Mouse (Mus musculus) 3T3-L1 (cell line): Measurements from ENCODE around the gene Rft1.

Experiments used
- DNase-seq: peaks from one replicate; pipeline ENCODE4 v3.0.0-alpha.2; 2015; ENCODE audit warnings: low read depth, low spot score

The Rft1 gene

GRCm38 (mm10) chr14:30721850-30722249, 67.7 kb downstream of the Rft1 start:
- DNase-seq, result no peak

GRCm38 (mm10) chr14:30722406-30722805, 68.2 kb downstream of the Rft1 start:
- DNase-seq, result no peak

GRCm38 (mm10) chr14:30731896-30732295, 77.7 kb downstream of the Rft1 start:
- no peak for DNase-seq

GRCm38 (mm10) chr14:30734665-30735064, 80.5 kb downstream of the Rft1 start:
- no peak for DNase-seq

GRCm38 (mm10) chr14:30735810-30736209, 81.7 kb downstream of the Rft1 start:
- DNase-seq, result no peak

GRCm38 (mm10) chr14:30736413-30736812, 82.3 kb downstream of the Rft1 start:
- no peak for DNase-seq
